Mouse (Mus musculus) brain, embryonic 14.5 days (tissue): Measurements from ENCODE around the gene Clstn2. TPM values are rescaled to one million over a fixed set of nuclear protein-coding genes. Genes with fewer than 3 reads are reported as not detected.

Source experiments
- DNase-seq: peaks from one replicate; pipeline ENCODE4 v3.0.0-alpha.2; 2011; ENCODE audit warnings: low read depth
- CTCF ChIP-seq: fragments of 200-500 bp; IDR thresholded peaks from 2 replicates; pipeline ENCODE4 v1.5.1; 2012; ENCODE audit warnings: inconsistent platforms, mild to moderate bottlenecking, moderate library complexity, borderline replicate concordance; ENCODE audit not compliant: insufficient read depth, insufficient read length; ENCODE audit errors: extremely low read depth
- POLR2A ChIP-seq: fragments of 200-500 bp; IDR thresholded peaks from 2 replicates; pipeline ENCODE4 v1.6.1; 2012; ENCODE audit warnings: mild to moderate bottlenecking, inconsistent platforms, borderline replicate concordance; ENCODE audit not compliant: poor library complexity, insufficient read depth, insufficient read length, severe bottlenecking; ENCODE audit errors: extremely low read depth
- polyA plus RNA-seq: library from polyadenylated mRNA; depleted of rRNA; stranded (reverse); fragments of >200 nt; gene quantifications from 2 replicates; pipeline ENCODE4 v1.2.3, GENCODE M21; 2012

Clstn2 gene
- polyA plus RNA-seq, 1 experiment = 25.1 TPM

DNA sequence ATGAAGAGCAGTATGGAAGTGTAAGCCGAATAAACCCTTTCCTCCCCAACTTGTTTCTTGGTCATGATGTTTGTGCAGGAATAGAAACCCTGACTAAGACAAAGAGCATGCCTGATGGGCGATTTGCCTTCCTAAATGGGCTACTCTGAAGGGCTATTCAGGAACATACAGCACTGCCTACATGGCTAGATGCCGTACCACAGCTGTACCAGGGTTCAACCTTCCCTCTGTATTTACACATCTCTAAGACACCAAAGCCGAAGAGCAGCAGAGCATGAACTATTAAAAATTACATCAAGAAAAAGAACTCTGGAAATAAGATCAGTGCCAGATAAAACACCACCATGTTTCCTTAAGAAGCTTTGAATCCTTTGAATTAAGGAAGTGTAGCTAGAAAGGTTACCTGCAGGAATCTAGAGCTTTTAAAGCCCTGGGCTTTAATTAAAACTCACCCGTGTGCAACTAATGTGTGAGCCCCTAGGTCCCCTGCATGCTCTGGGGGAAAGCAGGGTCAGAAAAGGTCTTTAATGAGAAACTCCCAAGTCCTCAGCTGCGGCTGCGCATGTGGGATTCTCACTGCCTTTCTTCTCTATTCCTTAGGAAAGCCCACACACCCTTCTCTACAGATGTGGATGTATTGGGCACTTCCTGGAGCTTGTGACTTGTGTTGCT is 277.2 kb downstream of the Clstn2 start:
- TF ChIP-seq POLR2A = no peak
- no peak for TF ChIP-seq CTCF
- DNase-seq = peak; percentile 30

DNA sequence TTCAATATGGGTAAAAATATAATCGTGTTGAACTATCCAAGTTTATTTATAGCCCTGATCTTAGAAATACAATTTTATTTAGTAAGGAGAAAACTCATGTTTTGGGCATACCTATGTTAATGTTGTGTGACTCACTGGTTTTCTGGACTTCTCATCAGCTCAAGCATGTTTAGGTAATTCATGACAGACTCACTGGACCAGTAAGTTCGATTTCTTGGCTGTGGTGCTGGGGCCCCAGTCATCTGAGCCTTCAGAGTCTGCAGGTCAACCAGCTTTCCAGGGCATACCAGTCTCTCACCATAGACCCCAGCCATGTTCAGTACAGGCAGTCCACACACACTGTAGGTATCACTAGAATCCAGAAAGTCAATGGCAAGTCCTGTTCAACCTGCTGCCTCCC is 279.3 kb downstream of the Clstn2 start:
- DNase-seq = no peak
- no peak for TF ChIP-seq POLR2A
- no peak for TF ChIP-seq CTCF

DNA sequence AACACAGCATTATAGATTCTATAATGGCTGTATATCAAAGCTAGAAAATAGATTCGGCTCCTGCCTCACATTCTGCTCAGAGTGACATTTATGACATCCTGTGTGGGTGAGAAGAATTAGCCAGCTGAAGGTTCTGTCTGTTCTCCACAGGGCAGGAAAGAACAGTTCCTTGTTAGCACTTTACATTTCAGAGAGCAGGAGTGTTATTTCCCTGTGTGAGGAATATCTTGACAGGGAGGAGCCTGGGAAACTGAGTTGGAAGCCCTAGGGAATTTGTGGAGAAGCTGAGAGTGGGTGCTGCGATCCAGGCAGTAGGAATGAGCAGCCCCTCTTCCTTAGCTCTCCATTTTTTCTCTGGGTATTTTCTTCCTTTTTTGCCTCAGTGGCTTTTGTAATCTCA is 286.4 kb downstream of the Clstn2 start:
- no peak for TF ChIP-seq CTCF
- no peak for TF ChIP-seq POLR2A
- no peak for DNase-seq

DNA sequence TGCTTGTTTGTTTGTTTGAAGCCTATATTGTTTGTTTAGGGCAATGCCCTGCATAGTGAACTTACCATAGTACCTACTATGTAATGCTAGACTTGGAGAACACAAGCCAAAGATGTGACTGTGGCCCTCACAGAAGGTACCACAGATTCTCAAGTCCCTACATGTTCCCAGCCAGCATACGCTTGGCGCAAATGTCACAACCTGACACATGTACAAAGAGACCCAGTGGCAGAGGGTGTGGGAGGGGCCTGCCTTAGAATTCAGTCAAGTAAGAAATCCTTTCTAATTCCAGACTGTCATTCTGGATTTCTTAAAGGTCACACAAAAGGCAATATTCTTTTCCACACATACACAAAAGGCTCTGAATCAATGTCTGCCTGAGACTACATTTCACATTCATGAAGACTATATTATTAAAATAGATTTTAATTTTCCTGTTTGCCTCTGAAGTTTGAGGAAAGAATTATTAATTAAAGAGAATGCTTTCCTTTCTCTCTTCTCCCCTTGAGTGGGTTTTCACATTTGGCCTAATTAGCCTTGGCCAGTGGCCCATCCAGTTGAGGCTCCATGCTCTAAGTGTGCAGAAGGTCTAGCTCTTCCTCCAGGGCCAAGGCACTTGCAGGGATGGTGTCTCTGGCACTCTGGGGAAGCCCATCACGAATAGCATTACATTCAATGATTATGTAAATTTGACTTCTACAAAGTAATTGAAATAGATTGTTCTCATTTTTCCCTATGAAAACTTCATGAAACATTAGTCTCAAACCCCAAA is 305.1 kb downstream of the Clstn2 start:
- peak; percentile 63 for DNase-seq
- TF ChIP-seq CTCF (no peak), POLR2A (no peak)

DNA sequence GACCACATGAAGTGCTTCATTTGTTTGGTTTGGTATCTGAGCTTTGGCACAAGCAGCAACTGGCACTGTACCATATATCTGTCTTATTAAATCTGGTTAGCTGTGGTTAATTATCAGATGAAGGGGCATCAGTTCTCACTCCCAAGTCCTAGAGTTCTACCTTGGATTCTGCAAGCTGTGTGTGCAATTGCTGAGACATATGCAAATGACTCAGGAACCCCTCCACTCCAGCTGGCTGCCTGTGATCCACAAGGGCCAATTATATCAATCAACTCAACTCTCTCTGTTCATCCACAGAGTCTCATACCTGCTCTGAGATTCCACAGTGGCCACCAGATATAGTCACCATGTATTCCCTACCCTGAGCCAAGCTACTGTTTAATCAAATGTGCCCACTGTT is 315.3 kb downstream of the Clstn2 start:
- DNase-seq = peak; percentile 73
- TF ChIP-seq CTCF (no peak), POLR2A (no peak)

DNA sequence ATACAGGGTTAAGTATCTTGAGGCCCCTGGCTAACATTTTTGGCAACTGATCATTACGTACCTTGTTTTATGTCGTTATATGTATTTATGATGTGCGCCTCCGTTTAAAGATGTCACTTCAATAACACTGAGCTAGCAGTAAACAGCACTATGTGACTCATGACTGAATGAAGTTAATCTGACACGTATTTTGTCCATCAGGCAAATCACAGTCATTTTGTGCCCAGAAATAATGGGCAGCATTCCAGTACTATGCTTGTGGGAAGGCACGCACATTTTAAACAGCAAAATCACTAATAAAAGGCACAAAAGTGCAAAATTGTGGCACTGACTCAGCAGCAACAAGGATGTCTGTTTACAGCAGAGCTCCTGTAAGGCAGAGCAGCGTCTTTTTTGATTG is 316.0 kb downstream of the Clstn2 start:
- no peak for TF ChIP-seq CTCF
- TF ChIP-seq POLR2A = no peak
- peak; percentile 73 for DNase-seq

DNA sequence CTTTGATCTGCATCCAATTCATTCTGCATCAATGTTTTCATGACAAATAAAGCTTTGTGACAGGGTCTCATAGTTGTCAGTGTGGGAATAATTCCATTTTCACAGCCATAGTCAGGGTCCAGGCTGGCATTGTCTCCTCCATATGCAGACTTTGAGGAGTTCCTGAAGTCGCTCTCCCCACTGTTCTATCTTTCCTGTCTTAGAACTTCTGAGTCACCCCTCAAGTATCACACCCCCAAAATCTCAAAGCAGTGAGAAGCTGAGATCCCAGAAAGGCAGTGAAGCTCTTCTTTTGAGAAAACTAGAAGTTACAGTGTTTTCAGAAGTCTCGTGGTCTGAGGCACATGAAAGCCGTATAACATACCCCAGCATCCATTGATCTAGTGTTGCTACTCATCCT is 320.1 kb downstream of the Clstn2 start:
- TF ChIP-seq POLR2A = no peak
- TF ChIP-seq CTCF = no peak
- DNase-seq = no peak

DNA sequence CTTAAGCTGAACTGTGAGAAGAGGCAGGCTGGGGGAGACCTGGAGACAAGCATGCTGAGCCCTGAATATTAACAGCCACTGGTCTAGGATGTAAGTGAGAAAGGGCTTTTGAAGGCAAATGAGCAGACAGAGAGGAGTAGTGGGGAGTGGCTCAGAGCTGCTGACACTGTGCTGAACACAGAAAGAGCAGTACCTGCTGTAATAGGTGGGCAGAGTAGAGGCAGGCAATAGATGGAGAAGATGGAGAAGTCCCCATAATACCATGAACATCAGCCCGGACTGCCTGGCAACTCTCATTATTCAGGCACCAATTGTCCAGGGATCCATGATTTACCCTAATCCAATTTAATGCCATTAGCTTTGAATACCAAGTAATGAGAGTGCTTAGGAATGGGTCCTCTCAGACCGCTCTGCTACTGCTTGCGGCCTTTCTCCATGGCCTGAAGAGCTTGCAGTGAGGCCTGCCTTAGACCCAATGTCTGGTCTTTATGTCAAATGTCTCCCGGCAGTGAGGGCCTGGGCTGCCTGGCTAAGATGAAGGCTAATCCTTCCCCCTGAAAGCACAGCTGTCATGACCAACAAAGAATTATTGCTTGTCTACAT is 329.0 kb downstream of the Clstn2 start:
- peak; percentile 66 for DNase-seq
- TF ChIP-seq POLR2A (no peak), CTCF (no peak)

DNA sequence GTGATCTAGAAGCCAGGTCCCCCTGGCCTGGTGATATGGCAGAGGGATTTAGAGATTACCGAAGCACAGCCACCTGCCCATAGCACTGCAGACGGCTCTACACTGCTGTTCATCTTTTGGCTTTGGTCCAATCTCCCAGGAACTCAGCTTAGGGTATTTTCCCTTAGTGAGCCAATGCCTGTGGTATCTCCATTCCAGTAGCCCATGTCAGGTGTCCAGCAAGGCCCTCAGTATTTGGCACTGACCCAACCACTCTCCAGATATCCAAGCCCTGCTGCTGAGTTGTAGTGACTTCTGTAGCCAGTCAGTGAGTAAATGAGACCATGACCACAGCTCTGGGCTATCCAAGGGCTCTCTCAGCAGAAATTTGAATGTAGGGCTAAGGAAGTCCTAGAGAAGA is 330.0 kb downstream of the Clstn2 start:
- peak; percentile 36 for DNase-seq
- no peak for TF ChIP-seq CTCF
- TF ChIP-seq POLR2A = no peak

DNA sequence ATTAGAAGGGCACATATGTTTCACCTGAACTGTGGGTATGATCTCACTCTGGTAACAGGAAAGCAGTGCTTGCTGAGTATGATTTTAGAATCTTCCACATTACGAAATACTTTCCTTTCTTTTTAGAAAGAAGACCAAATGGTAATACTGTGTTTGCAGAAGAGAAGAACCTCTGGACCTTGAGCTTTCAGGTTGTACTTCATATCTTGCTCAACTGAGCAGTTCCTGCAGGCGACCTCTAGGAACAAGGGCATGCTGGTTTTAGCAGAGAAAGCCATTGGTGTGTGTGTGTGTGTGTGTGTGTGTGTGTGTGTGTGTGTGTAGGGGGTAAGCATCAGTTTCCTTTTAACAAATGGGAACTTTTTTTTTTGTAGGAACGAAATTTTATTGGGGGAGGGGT is 333.0 kb downstream of the Clstn2 start:
- DNase-seq = no peak
- TF ChIP-seq CTCF (no peak), POLR2A (no peak)

DNA sequence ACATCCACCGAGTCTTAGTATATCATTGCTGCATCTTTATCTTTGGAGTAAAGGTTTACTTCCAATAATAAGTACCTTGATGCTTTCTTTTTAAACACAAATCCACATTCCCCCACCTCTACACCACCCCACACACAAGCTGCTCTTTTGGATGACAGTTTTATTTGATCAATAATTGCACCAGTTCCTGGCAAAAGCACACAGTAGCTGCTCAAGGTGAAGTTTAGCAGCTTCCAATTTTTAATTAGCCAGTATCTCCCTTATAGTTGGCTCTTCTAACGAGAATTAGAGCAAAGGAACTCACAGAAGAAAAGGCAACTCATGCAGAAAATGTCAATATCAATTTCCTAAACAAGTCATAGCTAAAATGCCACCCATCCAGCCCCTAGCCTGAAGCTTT is 334.0 kb downstream of the Clstn2 start:
- no peak for TF ChIP-seq POLR2A
- TF ChIP-seq CTCF = no peak
- peak; percentile 52 for DNase-seq
